Mouse (Mus musculus) heart, adult 2 months (tissue): ENCODE measurements around the gene Gck.

Experiments used
- CTCF ChIP-seq: fragments of 200-600 bp; IDR thresholded peaks from 2 replicates; pipeline ENCODE4 v1.8.1; 2022; ENCODE audit warnings: antibody characterized with exemption, mild to moderate bottlenecking, moderate library complexity
- EP300 ChIP-seq: fragments of 200-500 bp; IDR thresholded peaks from 2 replicates; pipeline ENCODE4 v1.6.1; 2011; ENCODE audit warnings: low read depth, low read length, control low read depth; ENCODE audit not compliant: insufficient read depth
- POLR2A ChIP-seq: fragments of 200-500 bp; IDR thresholded peaks from 2 replicates; pipeline ENCODE4 v1.6.1; 2011; ENCODE audit warnings: mild to moderate bottlenecking, low read depth, low read length, control low read depth; ENCODE audit not compliant: insufficient read depth

GRCm38 (mm10) chr11:5872707-5873106 is 77.2 kb downstream of the Gck start:
- TF ChIP-seq CTCF (no peak), EP300 (no peak), POLR2A (no peak)
